Mouse (Mus musculus): ENCODE results near the gene Gpc3. TPM values are rescaled to one million over a fixed set of nuclear protein-coding genes. Genes with fewer than 3 reads are reported as not detected.
"Not testable (repeated sequence)": the region's sequence is repeated elsewhere in the genome, so short reads cannot be mapped to it uniquely, and the experiment has no call there.

Gpc3 gene
- total RNA-seq, 2 experiments from 2014 or later = 3.8 to 6.6 TPM

- no peak for DNase-seq (ENCODE audit: low spot score in 2 of 2)
Measured at GRCm38 (mm10) chrX:52419850-52420249, 193.9 kb downstream of the Gpc3 start.

GRCm38 (mm10) chrX:52412936-52413335, 200.8 kb downstream of the Gpc3 start:
- DNase-seq (ENCODE audit: low spot score in 2 of 2) = no peak

- no peak for DNase-seq (ENCODE audit: low spot score in 2 of 2)
Measured at GRCm38 (mm10) chrX:52401188-52401587, 212.6 kb downstream of the Gpc3 start.

GRCm38 (mm10) chrX:52375129-52375528, 238.6 kb downstream of the Gpc3 start:
- DNase-seq (ENCODE audit: low spot score in 2 of 2) = peak in 1 of 2 experiments; percentile 4

GRCm38 (mm10) chrX:52374209-52374608, 239.5 kb downstream of the Gpc3 start:
- DNase-seq (ENCODE audit: low spot score in 2 of 2) = no peak

- no peak for DNase-seq (ENCODE audit: low spot score in 2 of 2)
Measured at GRCm38 (mm10) chrX:52372436-52372835, 241.3 kb downstream of the Gpc3 start.

- DNase-seq (ENCODE audit: low spot score in 2 of 2) = no peak
Measured at GRCm38 (mm10) chrX:52369938-52370758, 243.6 kb downstream of the Gpc3 start.

GRCm38 (mm10) chrX:52369304-52369937, 244.3 kb downstream of the Gpc3 start:
- DNase-seq (ENCODE audit: low spot score in 2 of 2) = no peak

- DNase-seq (ENCODE audit: low spot score in 2 of 2) = no peak
Measured at GRCm38 (mm10) chrX:52366826-52367225, 246.9 kb downstream of the Gpc3 start.

- no peak for DNase-seq (ENCODE audit: low spot score in 2 of 2)
Measured at GRCm38 (mm10) chrX:52365790-52366189, 248.0 kb downstream of the Gpc3 start.

- DNase-seq (ENCODE audit: low spot score in 2 of 2) = no peak
Measured at GRCm38 (mm10) chrX:52362241-52363011, 251.3 kb downstream of the Gpc3 start.

GRCm38 (mm10) chrX:52352981-52353380, 260.8 kb downstream of the Gpc3 start:
- no peak for DNase-seq (ENCODE audit: low spot score in 2 of 2)

- not testable (repeated sequence) for DNase-seq (ENCODE audit: low spot score in 2 of 2)
Measured at GRCm38 (mm10) chrX:52350631-52351030, 263.1 kb downstream of the Gpc3 start.

GRCm38 (mm10) chrX:52348773-52349172, 265.0 kb downstream of the Gpc3 start:
- no peak for DNase-seq (ENCODE audit: low spot score in 2 of 2)

- DNase-seq (ENCODE audit: low spot score in 2 of 2) = no peak
Measured at GRCm38 (mm10) chrX:52344018-52344417, 269.7 kb downstream of the Gpc3 start.

GRCm38 (mm10) chrX:52340251-52340650, 273.5 kb downstream of the Gpc3 start:
- DNase-seq (ENCODE audit: low spot score in 2 of 2) = no peak

- no peak for DNase-seq (ENCODE audit: low spot score in 2 of 2)
Measured at GRCm38 (mm10) chrX:52321791-52322190, 292.0 kb downstream of the Gpc3 start.

GRCm38 (mm10) chrX:52320653-52321052, 293.1 kb downstream of the Gpc3 start:
- DNase-seq (ENCODE audit: low spot score in 2 of 2) = no peak

- peak; percentile 1 to 4 for DNase-seq (ENCODE audit: low spot score in 2 of 2)
Measured at GRCm38 (mm10) chrX:52310976-52311375, 302.8 kb downstream of the Gpc3 start.

GRCm38 (mm10) chrX:52305226-52305625, 308.5 kb downstream of the Gpc3 start:
- no peak for DNase-seq (ENCODE audit: low spot score in 2 of 2)

GRCm38 (mm10) chrX:52288792-52289191, 325.0 kb downstream of the Gpc3 start:
- DNase-seq (ENCODE audit: low spot score in 2 of 2) = no peak

- DNase-seq (ENCODE audit: low spot score in 2 of 2) = no peak
Measured at GRCm38 (mm10) chrX:52287944-52288343, 325.8 kb downstream of the Gpc3 start.

Data from left cerebral cortex, adult 18-20 months (tissue).